Mouse (Mus musculus) liver, adult 2 months (tissue): ENCODE data around the gene Robo2.

Experiments used
- CTCF ChIP-seq: fragments of 200-500 bp; IDR thresholded peaks from 2 replicates; pipeline ENCODE4 v1.5.1; 2011; ENCODE audit warnings: low read depth, low read length, control low read depth
- POLR2A ChIP-seq: fragments of 200-500 bp; IDR thresholded peaks from 2 replicates; pipeline ENCODE4 v1.6.1; 2011; ENCODE audit warnings: low read length, control low read depth; ENCODE audit not compliant: insufficient read depth; ENCODE audit errors: extremely low read depth

DNA sequence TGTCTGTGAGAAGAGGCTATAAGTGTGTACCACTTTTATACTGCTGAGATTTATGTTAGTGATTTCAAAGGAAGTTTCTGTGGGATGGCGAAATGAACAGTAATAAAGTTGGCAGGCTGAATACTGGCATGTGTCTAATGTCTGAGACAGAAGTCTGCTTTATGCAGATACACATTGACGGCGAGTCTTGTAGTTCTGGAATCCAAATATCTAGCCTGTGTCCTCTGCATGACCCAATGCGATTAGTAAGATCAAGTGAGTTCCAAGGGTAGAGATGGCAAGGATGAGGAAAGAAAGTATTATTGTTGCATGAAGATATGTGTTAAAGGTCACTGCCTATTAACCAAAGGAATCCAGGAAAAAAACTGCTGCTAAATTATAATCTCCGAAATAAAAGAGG is 541.3 kb downstream of the Robo2 start:
- TF ChIP-seq POLR2A (no peak), CTCF (no peak)
